Mouse (Mus musculus) megakaryocyte, embryonic 14.5 days (primary cell): ENCODE results near the gene Ccdc149.

Experiments
- FLI1 ChIP-seq: IDR thresholded peaks from 2 replicates; pipeline ENCODE4 v1.6.1; 2012; ENCODE audit warnings: low read length, inconsistent platforms, mixed read lengths
- GATA1 ChIP-seq: IDR thresholded peaks from 3 replicates; pipeline ENCODE4 v1.6.1; 2012; ENCODE audit warnings: mixed read lengths, low read length, inconsistent platforms, borderline replicate concordance

DNA sequence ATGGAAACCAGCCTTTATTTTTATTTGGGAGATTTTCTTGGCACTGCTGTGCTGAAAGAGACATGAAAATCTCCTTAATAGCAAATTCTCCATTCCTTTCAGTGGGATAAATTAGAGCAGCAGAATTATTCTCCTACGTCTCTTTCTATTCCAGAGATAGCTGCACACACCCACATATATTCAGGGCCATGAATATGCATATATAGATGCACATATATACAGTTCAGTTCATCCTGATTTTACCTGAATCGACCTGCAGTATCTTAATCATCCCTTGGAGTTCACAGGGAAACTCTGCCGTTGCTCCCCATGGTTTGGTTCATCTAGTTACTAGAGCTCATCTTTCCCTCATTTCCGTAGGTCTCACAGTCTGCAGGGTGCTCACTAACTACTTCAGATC lies 77.6 kb downstream of the Ccdc149 start:
- no peak for TF ChIP-seq GATA1
- no peak for TF ChIP-seq FLI1
